In genomic region chr14:99931879-99932278, GRCm38 (mm10) we compare ENCODE assay signal across 8 mouse cellular contexts.
A peak's percentile ranks its signal among the peaks of the same experiment; 100 is the strongest.
DNase-seq lines count a peak whose midpoint lies in the region; TF ChIP-seq lines count a peak whose summit lies in the region.

No protein-coding gene starts in this region.

- no peak overlapping the region for H3K4me3 ChIP-seq in kidney, adult 2 months (ENCODE audit: insufficient read depth, low read depth, low read length)

- no peak overlapping the region for H3K27ac ChIP-seq in kidney, adult 2 months (ENCODE audit: insufficient read depth, low read depth, low read length)

- no peak for TF ChIP-seq POLR2A in kidney, adult 2 months (IDR thresholded peaks at IDR 0.05; ENCODE audit: low read depth, low read length)

- 7% methylated on average over 4 of the region's 4 CpGs for WGBS in kidney, adult 2 months

- no peaks in the 10 kb centered on the region for H3K27me3 ChIP-seq in kidney, adult 2 months (replicated peaks; ENCODE audit: control insufficient read depth, insufficient read depth, low read length)

- intact Hi-C loops in left cerebral cortex, postnatal 4 days (cut with DNase I), result loop anchor here (2.0 to 5.0 kb wide), 2 partner anchors 353 to 1445 kb away; partner anchors contain the start of gene Klf12

- peak; percentile 64 for DNase-seq in 416B (ENCODE audit: low read depth)
- DNase-seq in ZHBTc4 (ENCODE audit: low read depth, low spot score), result peak; percentile 81
- peak; percentile 65 to 74 for DNase-seq in cerebellum, postnatal 36 days
- peak; percentile 68 for DNase-seq in gastrocnemius, adult 18-20 months (ENCODE audit: low spot score)
- DNase-seq in kidney, adult 2 months, result peak; percentile 66
- DNase-seq in left cerebral cortex, postnatal 4 days, result peak; percentile 79
- DNase-seq in naive thymus-derived CD4-positive, alpha-beta T cell, adult 2 months (ENCODE audit: low read depth), result peak; percentile 55
- peak; percentile 57 for DNase-seq in thymus, postnatal 14 days

- peaks cover under 1% of the 10 kb centered on the region; the same call in 1 of the 2 replicates for H3K4me1 ChIP-seq in kidney, adult 2 months (ENCODE audit: control insufficient read depth, insufficient read depth, low read length)

- TF ChIP-seq CTCF in kidney, adult 2 months (conservative IDR thresholded peaks at IDR 0.05; ENCODE audit: insufficient read depth, insufficient read length, low read depth, low read length), result peak; percentile 76

- 0 out of 2 replicates have a peak, but pooled peaks cover 1% of the 10 kb centered on the region for H3K36me3 ChIP-seq in kidney, adult 2 months (ENCODE audit: control insufficient read depth, insufficient read depth, low read length)
